Mouse (Mus musculus) lung, postnatal 25 days (tissue): ENCODE measurements at regions not wholly inside any gene's neighbourhood (a gene's known extent, or its start where the extent isn't known, plus 50 kb on each side); places are given as distances from the start of the nearest gene placed in this dataset.

Experiments
- DNase-seq: peaks from one replicate; pipeline ENCODE4 v3.0.0; 2022; ENCODE audit warnings: low spot score

GRCm38 (mm10) chr16:42677211-42677610 is 198.5 kb upstream of the Zbtb20 start:
- no peak for DNase-seq

- DNase-seq = peak; percentile 6
These were observed 199.1 kb upstream of the Zbtb20 start for GRCm38 (mm10) chr16:42676406-42677075.

GRCm38 (mm10) chr16:42675031-42675430 is 200.7 kb upstream of the Zbtb20 start:
- no peak for DNase-seq

GRCm38 (mm10) chr16:42666601-42667000 is 209.1 kb upstream of the Zbtb20 start:
- DNase-seq = no peak

GRCm38 (mm10) chr16:42651904-42652732 is 223.6 kb upstream of the Zbtb20 start:
- no peak for DNase-seq

GRCm38 (mm10) chr16:42649767-42650166 is 225.9 kb upstream of the Zbtb20 start:
- DNase-seq = no peak

- no peak for DNase-seq
These were observed 227.0 kb upstream of the Zbtb20 start for GRCm38 (mm10) chr16:42648531-42649142.

- no peak for DNase-seq
These were observed 227.9 kb upstream of the Zbtb20 start for GRCm38 (mm10) chr16:42647762-42648161.

- DNase-seq = peak; percentile 21
These were observed 239.9 kb upstream of the Zbtb20 start for GRCm38 (mm10) chr16:42635766-42636165.

GRCm38 (mm10) chr16:42627675-42628074 is 248.0 kb upstream of the Zbtb20 start:
- DNase-seq = no peak

GRCm38 (mm10) chr16:42615920-42616319 is 259.8 kb upstream of the Zbtb20 start:
- no peak for DNase-seq

GRCm38 (mm10) chr16:42612011-42612410 is 263.7 kb upstream of the Zbtb20 start:
- no peak for DNase-seq

- DNase-seq = no peak
These were observed 267.3 kb upstream of the Zbtb20 start for GRCm38 (mm10) chr16:42608336-42608735.

- peak; percentile 6 for DNase-seq
These were observed 251.9 kb upstream of the Gap43 start for GRCm38 (mm10) chr16:42592321-42592720.

- DNase-seq = no peak
These were observed 251.1 kb upstream of the Gap43 start for GRCm38 (mm10) chr16:42591530-42591929.

- DNase-seq = no peak
These were observed 245.7 kb upstream of the Gap43 start for GRCm38 (mm10) chr16:42586196-42586595.

GRCm38 (mm10) chr16:42575517-42575946 is 235.1 kb upstream of the Gap43 start:
- DNase-seq = no peak

- no peak for DNase-seq
These were observed 234.5 kb upstream of the Gap43 start for GRCm38 (mm10) chr16:42574978-42575377.

- DNase-seq = no peak
These were observed 230.0 kb upstream of the Gap43 start for GRCm38 (mm10) chr16:42570246-42570996.

- DNase-seq = no peak
These were observed 228.9 kb upstream of the Gap43 start for GRCm38 (mm10) chr16:42569335-42569734.

GRCm38 (mm10) chr16:42549591-42549990 is 209.1 kb upstream of the Gap43 start:
- no peak for DNase-seq
